In genomic region chr3:41108306-41108785, GRCm38 (mm10) we compare ENCODE assay signal across 10 mouse cellular contexts. TPM values are rescaled to one million over a fixed set of nuclear protein-coding genes. Genes with fewer than 3 reads are reported as not detected.
A peak's percentile ranks its signal among the peaks of the same experiment; 100 is the strongest.
DNase-seq lines count a peak whose midpoint lies in the region; ATAC-seq and TF ChIP-seq lines count a peak whose summit lies in the region.
"Had no signal": no experiment of that assay in that cellular context is flagged by ENCODE, and none has a peak within 500 bp of the region (broad histone marks: within the 10 kb centered on the region; RNA-seq: fewer than 3 reads in every experiment).

No protein-coding gene starts in this region.

- peak; percentile 6 to 42 for DNase-seq in adrenal gland, postnatal 36 days
- no peak for DNase-seq in adrenal gland, postnatal 25 days
- DNase-seq in lung, adult 18-20 months = peak; percentile 24 to 48
- no peak for DNase-seq in lung, adult 2 months
- peak; percentile 8 to 26 for DNase-seq in natural killer cell, adult 2 months (ENCODE audit: low spot score in 2 of 2)
- no peak for DNase-seq in frontal cortex, adult 2 months (ENCODE audit: extremely low spot score in 1 of 2, low spot score in 1 of 2)
- DNase-seq: liver, embryonic 13.5 days had no signal

- H3K4me1 ChIP-seq in lung, adult 2 months (ENCODE audit: control insufficient read depth, insufficient read depth, low read length) = no peaks in the 10 kb centered on the region; the same call in 1 of the 2 replicates
- peaks cover 4% of the 10 kb centered on the region; the same call in 1 of the 2 replicates for H3K4me1 ChIP-seq in kidney, embryonic 14.5 days (ENCODE audit: control insufficient read depth, insufficient read depth, low read length)

- H3K27me3 ChIP-seq in kidney, embryonic 14.5 days (ENCODE audit: control insufficient read depth, insufficient read depth, low read length) = no peaks in the 10 kb centered on the region
- H3K27me3 ChIP-seq: hindbrain, embryonic 15.5 days; liver, embryonic 13.5 days had no signal

- no peaks in the 10 kb centered on the region for H3K36me3 ChIP-seq in kidney, embryonic 14.5 days (ENCODE audit: control insufficient read depth, insufficient read depth, low read length)
- H3K36me3 ChIP-seq: hindbrain, embryonic 15.5 days; liver, embryonic 13.5 days had no signal

- no peak overlapping the region for H3K4me3 ChIP-seq in lung, adult 2 months (replicated peaks; ENCODE audit: extremely low read depth, low read depth, low read length)
- no peak overlapping the region for H3K4me3 ChIP-seq in kidney, embryonic 14.5 days (ENCODE audit: low read length)
- H3K4me3 ChIP-seq: hindbrain, embryonic 15.5 days; liver, embryonic 13.5 days had no signal

- H3K9ac ChIP-seq in kidney, embryonic 14.5 days (ENCODE audit: low read depth, low read length) = no peak overlapping the region
- H3K9ac ChIP-seq: hindbrain, embryonic 15.5 days; liver, embryonic 13.5 days had no signal

- ATAC-seq in kidney, embryonic 14.5 days (ENCODE audit: low FRiP score, low TSS enrichment) = no peak
- ATAC-seq in megakaryocyte-erythroid progenitor cell, adult 5-6 weeks (replicated peaks; ENCODE audit: low FRiP score, low TSS enrichment, poor library complexity, severe bottlenecking) = no peak

- TF ChIP-seq POLR2A in lung, adult 2 months (IDR thresholded peaks at IDR 0.05; ENCODE audit: borderline replicate concordance, extremely low read depth, low read depth, low read length) = no peak

- H3K4me2 ChIP-seq in kidney, embryonic 14.5 days (replicated peaks; ENCODE audit: low read depth, low read length) = peak overlapping the region; percentile 6; the same call in 1 of the 2 replicates
- H3K4me2 ChIP-seq: hindbrain, embryonic 15.5 days; liver, embryonic 13.5 days had no signal

- 7% methylated on average over 6 of the region's 6 CpGs for WGBS in lung, adult 2 months
- 19% methylated on average over 6 of the region's 6 CpGs for WGBS in kidney, embryonic 14.5 days

- no peaks in the 10 kb centered on the region for H3K9me3 ChIP-seq in kidney, embryonic 14.5 days (ENCODE audit: control insufficient read depth, low read length)
- H3K9me3 ChIP-seq: hindbrain, embryonic 15.5 days; liver, embryonic 13.5 days had no signal

- TF ChIP-seq CTCF in lung, adult 2 months (IDR thresholded peaks at IDR 0.05; ENCODE audit: insufficient read depth, low read length) = no peak

- no peak overlapping the region for H3K27ac ChIP-seq in kidney, embryonic 14.5 days (ENCODE audit: low read depth, low read length)
- H3K27ac ChIP-seq: hindbrain, embryonic 15.5 days; liver, embryonic 13.5 days had no signal

RNA-seq across cellular contexts. Expression of gene Pgrmc2, which starts 25.5 kb away (rescaled TPM):
- 10 to 100 TPM; 59.1 to 59.3 TPM for total RNA-seq in adrenal gland, postnatal 36 days (2021)
- 49.0 and 55.4 TPM in 2 replicates for total RNA-seq in adrenal gland, postnatal 25 days (2021)
- polyA plus RNA-seq in lung, adult 2 months (2012; rRNA removed) = 15.8 and 19.1 TPM in 2 replicates
- 22.8 and 28.9 TPM in 2 replicates for polyA plus RNA-seq in kidney, embryonic 14.5 days (2014; fragmentation: Nextera tagmentation; extraction: Ambion mirVana)
- 39.6 and 42.4 TPM in 2 replicates for polyA plus RNA-seq in frontal cortex, adult 2 months (2012; rRNA removed)
- 26.1 and 40.8 TPM in 2 replicates for total RNA-seq in megakaryocyte-erythroid progenitor cell, adult 5-6 weeks (2014; fragmentation: Nextera tagmentation)
- 17.3 and 19.4 TPM in 2 replicates for total RNA-seq in megakaryocyte-erythroid progenitor cell, adult 5-6 weeks (2017)

Comparison
In these comparisons a context has a peak if more than half of its experiments do, and no peak if none do; other contexts are left out.
1. DNase-seq: peak in adrenal gland, postnatal 36 days (2 of 2), lung, adult 18-20 months (2 of 2) and natural killer cell, adult 2 months (2 of 2); none in adrenal gland, postnatal 25 days (single experiment), lung, adult 2 months (single experiment) and frontal cortex, adult 2 months (0 of 2).